Mouse (Mus musculus) gastrocnemius, postnatal 14 days (tissue): ENCODE results near the gene Plekhg6. TPM values are rescaled to one million over a fixed set of nuclear protein-coding genes. Genes with fewer than 3 reads are reported as not detected.

Source experiments
- DNase-seq: peaks from one replicate; pipeline ENCODE4 v3.0.0; 2021; ENCODE audit warnings: mixed read lengths
- intact Hi-C: fragments of 180-260 bp; cut with DNase I; formaldehyde crosslinking; loops from one replicate; pipeline ENCODE4 v1.15.1; 2025; ENCODE audit warnings: low total_unique reads
- long read RNA-seq, 2 experiments: library from polyadenylated mRNA; stranded (forward); transcript quantifications; one replicate each; pipeline ENCODE4 v2.0.0; 2021
- total RNA-seq, 2 experiments: library from RNA; stranded (reverse); gene quantifications; 2 replicates each; pipeline ENCODE4 v1.2.3; 2021

The Plekhg6 gene
- not detected for total RNA-seq
- long read RNA-seq, experiment 1: 0 reads
- long read RNA-seq, experiment 2: 0 reads

DNA sequence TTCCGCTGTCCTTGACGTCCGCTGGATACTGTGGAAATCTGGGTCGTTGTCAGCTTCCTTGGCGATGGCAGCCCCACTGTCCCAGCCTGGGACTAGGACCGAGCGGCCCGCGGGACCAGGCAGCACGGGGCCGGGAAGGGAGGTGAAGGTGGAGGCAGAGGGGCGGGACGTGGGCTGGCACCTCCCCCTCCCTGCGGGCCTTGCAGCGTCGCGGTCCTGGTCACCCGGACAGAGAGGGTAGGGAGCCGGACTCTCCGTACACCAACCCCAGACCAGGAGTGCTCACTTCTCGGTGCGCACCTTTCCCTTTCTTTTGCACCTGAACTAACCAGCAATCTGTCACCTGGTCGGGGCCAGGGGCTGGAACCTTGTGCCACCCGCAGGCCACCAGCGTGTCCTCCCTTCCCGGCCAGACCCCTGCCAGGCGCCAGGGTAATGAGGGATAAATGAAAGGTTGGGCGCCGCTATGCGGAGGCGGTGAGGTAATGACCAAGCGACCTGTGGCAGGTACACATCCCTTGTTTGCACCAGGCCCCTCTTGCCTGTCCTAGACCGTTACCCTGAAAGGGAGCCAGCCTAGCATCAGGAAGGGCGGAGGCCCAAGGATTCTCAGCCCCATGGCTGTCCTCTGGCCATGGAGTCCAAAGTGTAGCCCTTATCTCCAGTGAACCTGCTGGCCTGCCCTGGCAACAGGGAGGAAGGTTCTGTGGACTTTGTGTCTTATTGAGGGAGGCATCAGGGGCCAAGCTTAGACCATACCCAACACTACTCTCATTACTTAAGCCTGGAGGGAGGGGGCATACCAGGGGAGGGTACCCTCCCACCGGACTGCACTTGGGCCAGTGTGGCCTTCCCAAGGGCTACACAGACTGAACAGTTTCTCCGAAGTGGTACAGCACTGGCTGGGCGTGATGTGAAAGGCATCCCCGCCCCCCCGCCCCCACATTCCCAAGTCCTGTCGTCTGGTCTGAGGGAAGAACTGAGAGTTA is at the start of gene Plekhg6:
TSS of gene Plekhg6 (minus strand) at position 422 of the 989 bp plus-strand sequence.
- intact Hi-C loops: no loop called here
- DNase-seq: peak; percentile 5

DNA sequence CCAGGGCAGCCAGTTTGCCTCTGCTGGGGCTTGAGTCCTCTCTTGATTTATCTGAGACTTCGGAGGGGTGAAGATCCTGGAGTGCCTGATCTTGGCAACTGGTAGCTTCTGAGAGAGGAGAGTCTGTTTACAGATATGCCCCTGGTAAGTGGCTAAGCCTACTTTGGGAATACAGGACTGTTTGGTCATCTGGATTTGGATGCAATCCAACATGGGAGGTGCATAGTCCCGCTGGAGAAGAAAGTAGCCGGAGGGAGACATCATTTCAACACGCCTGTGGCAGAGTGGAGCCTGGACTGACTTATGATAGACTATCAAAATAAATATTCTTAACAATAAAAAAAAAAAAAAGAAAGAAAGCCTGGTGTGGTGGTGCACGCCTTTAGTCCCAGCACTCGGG is 49.1 kb upstream of the Plekhg6 start:
- DNase-seq: no peak
- intact Hi-C loops: no loop called here

DNA sequence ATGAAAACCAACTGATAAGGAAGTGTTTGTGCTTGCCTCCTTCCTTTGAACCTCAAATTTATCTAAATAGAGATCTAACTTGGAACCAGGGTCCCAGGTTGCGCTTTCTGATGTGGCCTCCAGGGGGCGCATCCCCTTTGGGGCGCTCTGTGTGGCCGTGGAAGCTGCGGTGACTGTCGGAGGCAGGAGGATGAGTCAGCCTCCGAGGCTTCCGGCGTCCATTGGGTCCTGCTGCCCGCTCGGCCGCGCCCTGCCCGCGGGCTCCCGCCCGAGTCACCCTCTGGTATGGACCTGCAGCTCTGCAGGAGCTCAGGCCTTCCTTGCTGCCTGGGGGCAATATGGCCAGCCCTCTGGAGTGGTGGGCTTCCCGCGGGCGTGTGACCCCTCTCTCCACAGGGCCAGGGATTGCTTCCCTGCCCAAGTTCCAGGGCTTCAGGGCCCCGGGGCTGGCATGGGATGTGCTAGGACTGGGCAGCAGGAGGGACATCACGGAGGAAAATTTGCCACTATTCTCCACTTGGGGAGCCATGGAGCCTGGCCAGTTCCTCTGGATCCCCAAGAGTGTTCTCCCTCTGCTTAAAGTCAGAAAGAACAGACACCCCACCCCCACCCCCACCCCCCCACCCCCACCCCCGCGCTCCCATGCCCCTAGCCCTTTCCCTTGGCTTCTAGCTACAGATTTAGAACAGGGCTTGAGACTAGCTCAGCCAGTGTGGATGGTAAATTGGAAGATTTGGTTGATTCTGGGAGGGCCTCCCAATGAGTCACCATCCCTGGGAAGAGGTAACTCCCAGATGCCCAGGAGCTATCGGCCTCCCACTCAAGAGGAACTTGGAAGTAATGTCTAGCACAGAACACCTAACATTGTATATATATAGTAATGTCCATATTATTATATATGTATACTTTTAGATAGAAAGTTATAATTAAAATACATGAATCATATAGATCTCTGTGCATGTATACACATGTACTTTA is 46.1 kb upstream of the Plekhg6 start:
- intact Hi-C loops: no loop called here

DNA sequence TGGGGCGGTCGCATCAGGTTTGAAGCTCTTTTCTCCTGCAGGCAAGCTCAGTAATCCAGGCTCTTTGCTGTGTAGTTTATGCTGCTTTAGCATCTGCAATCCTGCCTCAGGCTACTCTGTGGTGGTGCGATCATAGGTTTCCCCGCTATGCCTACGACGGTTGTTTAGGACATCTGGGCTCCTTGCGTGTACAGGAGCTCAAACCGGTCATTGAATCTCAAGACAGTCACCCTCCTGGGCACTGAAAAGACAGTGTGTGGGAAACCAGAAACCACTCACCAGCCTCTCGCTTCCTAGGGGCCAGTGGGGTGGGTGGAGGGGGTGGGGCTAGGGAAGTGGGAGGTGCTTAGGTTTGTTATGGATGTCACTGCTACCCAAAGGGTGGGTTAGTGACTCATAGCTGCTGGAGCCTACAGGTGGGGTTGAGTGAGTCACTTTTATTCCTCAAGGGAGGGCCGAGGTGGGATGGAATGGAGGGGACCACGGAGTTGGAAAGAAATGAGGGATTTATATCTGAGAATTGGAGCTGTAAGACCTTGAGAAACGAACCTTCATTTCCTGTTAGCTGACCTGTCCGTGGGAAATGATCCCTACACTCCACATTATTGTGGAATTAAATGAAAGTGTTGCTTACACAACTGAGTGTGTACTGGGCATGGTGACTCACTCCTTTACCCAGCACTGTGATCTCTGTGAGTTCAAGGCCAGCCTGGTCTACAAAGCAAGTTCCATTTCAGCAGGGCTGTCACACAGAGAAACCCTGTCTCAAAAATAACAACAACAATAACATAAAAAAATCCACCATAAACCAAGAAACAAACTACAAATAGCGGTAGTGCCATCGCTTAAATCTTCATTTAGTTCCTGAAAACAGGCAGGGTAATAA is 44.9 kb upstream of the Plekhg6 start:
- no peak for DNase-seq
- intact Hi-C loops: no loop called here

More for the DNA sequence above, 46.1 kb upstream of the Plekhg6 start:
- DNase-seq: peak; percentile 88

DNA sequence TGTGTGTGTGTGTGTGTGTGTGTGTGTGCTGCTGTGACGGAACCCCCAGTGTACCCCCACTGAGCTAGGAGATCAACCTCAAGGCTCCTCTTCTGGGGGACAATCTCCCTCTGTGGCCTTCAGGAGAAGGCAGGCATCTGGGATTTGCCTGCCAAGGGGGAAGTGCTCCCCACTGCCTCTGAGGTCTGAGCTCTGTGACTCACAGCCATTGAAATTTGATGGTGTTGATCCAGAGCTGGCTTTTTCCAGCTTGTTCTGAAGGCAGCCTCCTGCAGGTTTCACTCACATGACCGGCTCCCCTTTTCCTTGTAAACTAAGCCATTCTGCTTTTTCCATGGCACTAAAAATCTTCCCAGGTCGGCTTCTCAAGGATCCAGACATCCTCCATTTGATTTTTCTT is 43.6 kb upstream of the Plekhg6 start:
- intact Hi-C loops: no loop called here
- DNase-seq: peak; percentile 29

DNA sequence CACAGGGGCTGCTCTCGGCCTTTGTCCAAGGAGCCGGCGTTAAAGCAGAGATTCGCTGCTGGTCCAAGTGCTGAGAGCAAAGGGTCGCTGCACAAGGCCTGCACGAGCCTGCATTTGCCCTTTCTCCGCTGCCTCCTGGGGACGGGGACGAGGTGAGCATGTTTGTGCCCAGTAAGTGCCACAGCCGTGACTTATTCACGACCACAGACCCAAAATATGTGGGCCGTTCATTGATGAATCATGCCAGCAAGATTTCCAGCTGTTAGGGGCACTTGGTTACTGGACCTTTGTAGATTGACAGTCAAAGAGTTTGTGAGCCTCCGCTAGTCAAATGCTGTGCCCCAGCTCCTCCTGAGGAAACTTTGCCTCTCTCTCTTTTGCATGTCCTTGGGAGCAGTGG is 42.9 kb upstream of the Plekhg6 start:
- no peak for DNase-seq
- intact Hi-C loops: no loop called here

DNA sequence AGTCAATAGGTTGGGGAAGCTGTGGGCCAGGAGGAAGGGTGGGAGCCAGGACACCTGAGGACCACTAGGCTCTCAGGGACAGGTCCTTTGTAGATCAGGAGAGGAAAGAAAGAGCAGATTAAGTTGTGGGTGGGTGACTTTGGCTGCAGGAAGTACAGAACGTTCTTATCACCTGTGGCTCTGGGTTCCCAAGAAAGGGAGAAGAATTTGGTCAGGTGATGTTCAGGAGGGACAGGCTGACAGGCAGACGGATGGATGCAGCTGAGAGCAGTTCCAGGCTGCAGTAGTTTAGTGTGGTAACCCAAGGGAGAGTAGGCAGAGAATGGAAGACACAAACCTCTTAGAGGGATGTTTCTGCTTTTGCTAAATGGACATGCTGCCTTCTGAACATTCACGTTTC is 42.5 kb upstream of the Plekhg6 start:
- intact Hi-C loops: no loop called here
- DNase-seq: no peak

DNA sequence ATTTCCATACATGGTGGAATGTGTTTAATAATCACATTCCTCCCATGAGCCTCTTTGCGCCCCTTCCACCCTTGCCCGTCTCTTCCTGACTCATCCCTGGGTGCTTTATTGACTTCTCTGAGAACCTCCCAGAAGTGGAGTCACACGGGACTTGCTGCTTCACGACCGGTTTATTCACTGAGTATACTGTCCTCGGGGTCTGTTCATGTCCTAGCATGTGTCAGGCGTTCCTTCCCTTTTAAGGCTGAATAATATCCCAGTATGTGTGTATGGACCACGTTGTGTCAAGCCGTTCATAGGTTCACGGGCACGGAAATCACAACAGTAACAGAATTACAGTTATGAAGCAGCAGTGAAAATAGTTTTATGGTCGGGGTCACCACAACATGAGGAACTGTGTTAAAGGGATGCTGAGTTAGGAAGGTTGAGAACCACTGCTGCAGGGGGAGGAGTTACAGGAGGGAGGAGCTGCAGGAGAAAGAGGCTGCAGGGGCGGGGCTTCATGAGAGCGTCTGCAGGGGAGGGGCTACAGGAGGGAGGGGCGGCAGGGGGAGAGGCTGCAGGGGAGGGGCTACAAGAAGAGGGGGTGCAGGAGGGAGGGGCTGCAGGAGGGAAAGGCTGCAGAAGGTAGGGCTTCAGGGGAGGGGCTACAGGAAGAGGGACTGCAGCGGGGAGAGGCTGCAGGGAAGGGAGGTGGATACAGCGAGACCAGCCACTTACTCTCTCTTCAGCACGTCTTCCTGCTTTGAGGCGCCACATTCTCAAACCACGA is 41.6 kb upstream of the Plekhg6 start:
- DNase-seq: peak; percentile 58
- intact Hi-C loops: no loop called here

DNA sequence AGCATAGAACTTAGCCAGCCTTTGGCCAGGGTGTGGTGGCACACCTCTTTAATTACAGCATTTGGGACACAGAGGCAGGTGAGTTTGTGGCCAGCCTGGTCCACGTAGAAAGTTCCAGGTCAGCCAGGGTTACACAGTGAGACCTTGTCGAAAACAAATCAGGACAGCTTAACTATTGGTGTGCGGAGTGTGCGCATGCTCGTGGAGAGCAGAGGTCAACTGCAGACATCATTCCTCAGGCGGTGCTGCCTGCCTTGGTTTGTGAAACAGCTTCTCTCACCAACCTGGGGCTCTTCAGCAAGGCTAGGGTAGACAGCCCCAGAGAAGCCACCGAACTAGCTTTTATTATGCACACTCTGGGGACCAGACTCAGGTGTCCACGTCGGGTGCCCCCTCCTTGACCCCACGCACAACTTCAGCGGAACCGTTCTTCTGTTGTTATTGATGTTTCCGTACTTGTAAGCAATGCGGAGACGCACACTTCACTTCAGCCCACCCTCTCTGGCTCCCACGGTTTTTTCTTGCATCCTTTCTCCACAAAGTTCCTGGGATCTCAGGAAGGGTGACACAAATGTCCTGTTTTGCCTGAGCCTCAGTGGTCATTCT is 40.0 kb upstream of the Plekhg6 start:
- no peak for DNase-seq
- intact Hi-C loops: loop anchor here (2.0 kb wide), 1 partner anchor 78 kb away; no protein-coding TSS in a partner anchor

DNA sequence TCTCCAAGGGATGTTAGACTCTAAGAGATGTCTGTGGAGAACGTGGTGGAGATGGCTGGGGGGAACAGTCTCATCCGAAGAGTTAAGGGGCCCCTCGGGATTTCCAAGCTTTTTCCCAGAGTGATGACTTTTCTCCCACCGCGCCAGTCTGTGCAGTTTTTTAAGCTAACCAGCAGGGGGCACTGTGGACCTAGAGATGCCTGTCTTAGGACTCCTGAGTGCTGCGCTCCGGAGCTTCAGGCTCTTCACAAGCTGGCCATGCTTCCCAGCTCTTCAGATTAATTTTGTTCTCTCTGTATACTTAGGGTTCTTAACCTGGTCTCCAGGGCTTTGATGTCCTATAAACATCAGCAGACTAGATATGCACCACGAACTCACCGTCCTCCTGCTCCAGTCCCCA is 38.2 kb upstream of the Plekhg6 start:
- peak; percentile 80 for DNase-seq
- intact Hi-C loops: loop anchor here (2.0 kb wide), 1 partner anchor 182 kb away; no protein-coding TSS in a partner anchor

DNA sequence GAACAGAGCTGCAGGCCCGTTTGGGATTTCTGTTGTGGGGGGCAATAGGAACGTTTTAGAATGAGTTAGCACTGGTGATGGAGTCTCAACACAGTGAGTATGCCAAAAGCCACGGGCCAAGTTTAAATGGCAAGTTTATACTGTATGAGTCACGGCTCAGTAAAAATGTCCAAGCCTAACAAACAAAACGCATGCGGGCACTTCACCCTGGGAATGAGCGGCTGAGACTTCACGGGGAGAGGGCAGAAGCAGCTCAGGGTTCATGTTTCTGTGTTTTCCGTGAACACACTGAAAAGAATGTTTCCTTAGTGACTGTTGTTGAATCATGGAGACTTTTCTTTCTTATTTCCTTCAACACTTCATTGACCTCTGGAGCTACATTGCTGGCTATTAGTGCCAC is 32.7 kb upstream of the Plekhg6 start:
- no peak for DNase-seq
- intact Hi-C loops: no loop called here

DNA sequence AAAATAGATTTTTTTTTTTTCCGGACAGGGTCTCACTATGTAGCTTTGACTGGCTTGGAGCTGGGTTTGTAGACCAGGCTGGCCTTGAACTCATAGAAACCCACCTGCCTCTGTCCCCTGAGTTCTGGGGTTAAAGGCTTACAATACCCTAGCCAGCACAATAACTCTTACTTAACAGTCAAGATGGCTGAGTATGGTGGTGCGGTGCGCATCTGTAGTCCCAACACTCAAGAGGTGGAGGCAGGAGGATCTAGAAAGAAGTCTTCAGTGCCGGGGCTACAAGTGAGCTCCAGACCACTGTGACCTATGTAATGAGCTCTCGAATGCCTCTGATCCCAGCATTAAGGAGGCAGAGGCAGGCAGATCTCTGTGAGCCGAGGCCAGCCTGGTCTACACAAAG is 31.1 kb upstream of the Plekhg6 start:
- intact Hi-C loops: no loop called here
- DNase-seq: no peak

DNA sequence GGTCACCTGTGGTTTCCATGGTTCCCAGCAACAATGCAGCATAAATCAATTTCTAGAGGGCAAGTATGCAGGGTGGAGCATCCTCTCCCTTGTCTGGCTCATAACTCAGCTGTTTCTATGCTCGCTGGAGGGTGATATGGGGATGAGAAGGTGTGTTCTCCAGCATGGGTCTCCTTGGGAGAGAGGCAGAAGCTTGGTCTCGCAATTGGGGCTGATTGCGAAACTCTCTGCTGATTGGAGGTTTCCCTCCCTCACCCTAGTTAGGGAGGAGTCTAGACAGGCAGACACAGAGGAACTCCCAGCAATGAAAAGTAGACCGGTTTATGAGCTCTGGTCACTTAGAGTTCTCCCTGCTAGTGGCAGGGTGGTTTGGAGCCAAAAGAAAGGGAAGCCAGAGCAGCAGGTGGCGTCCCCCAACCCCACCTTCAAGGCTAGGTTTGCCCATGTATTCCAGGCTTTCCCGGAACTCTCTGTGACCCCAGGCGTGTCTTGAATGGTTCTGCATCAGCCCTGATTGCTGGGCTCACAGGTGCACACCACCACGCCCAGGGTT is 30.5 kb upstream of the Plekhg6 start:
- intact Hi-C loops: no loop called here
- DNase-seq: no peak

DNA sequence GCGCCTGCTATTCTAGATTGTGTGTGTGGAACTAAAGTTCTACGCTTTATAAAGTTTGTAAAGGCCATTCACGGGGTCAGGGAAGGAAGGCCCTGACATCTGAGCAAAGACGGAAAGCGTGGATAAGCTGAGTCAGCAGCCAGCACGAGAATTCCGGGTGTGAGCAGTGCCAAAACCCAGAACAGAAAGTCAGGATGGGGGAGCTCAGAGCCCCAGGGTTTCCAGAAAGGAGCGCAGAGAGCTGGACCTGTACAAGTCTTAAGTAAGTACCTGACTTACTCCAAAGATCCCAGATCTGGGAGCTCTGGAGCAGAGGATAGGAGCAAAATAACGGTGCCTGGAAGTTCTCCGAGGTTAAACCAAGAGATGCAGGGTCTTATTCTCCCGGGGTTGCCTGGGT is 30.0 kb upstream of the Plekhg6 start:
- intact Hi-C loops: no loop called here

DNA sequence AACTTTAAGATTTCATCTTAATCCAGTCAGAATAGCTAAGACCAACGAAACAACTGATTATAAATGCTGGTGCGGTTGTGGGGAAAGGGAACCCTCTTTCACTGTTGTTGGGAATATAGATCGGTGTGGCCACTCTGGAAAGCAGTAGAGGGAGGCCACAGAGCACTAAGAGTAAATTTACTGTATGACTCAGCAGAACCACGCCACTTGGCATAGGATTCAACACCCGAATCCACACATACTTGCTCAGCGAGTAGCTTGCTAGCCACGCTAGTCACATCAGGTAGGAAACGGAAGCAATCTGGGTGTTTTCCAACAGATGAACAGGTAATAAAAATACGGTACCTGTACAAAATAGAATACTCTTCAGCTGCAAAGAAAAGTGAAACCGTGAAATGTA is 27.1 kb upstream of the Plekhg6 start:
- intact Hi-C loops: no loop called here

More for the DNA sequence above, 30.0 kb upstream of the Plekhg6 start:
- no peak for DNase-seq

DNA sequence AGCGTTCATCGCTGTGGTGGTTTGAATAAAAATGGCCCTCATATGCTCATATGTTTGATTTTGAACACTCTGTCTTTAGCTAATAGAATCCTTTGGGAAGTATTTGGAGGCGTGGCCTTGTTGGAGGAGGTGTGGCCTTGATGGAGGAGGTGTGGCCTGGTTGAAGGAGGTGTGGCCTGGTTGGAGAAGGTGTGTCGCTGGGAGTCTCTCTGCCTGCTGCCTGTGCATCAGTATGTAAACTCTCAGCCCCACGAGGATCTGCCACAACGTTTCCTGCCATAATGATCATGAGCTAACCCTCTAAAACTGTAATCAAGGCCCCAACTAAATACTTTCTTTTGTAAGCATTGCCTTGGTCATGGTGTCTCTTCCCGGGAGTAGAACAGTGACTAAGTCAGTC is 26.6 kb upstream of the Plekhg6 start:
- intact Hi-C loops: no loop called here
- DNase-seq: no peak

More for the DNA sequence above, 27.1 kb upstream of the Plekhg6 start:
- no peak for DNase-seq
